Mouse (Mus musculus) cerebral cortex, adult 2 months (tissue): ENCODE data around the gene Unc5b.

Experiments
- WGBS: fragments of 180-500 bp; shearing (Covaris S2); methylation state at CpG from one replicate; pipeline ENCODE4 v1.1.7; 2018; 5-methylcytosine and 5-hydroxymethylcytosine counted together

Unc5b gene

DNA sequence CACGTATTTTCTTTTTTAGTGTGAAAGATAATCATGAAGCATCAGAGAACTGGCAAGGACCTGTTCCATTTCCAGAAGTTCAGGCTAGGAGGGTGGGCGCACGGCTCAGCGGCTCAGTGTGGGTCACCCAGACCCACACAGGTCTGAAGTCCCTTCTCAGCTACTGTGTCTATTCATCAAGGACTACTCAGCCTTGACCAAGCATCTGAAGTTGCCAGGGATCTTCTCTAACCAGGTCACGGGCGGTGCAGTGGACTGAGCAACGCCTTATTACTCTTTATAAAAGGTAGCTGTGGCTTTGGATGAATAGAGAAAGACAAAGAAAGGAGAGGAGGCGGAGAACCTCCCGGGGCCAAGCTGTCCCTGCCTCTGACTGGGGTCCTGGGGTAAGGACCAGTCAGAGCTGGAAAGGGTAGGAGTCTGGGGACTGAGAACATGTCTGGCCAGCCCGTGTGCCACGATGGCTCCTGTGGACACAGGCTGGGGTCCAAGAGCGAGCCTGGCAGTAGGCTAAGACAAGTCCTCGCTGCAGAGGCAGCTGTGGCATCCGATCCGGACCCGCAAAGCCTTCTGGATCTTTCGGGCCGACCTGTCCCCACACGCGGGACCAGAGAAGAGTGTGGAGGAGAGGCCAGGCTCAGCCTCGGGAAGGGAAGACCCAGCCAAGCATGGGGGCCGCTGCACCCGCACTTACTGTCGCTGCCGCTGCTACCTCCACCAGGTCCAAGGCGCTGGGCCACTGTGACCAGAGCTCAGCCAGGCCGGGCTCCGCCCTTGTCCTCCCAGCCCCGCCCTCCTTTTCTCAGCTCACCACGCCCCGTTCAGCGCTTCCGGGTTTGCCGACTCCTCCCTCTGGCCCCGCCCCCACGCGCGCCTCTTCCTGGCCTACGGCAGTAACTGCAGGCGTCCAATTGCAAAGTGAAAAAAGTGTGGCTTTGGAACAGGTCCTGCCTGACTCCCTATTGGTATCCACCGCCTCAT lies 79.1 kb downstream of the Unc5b start, which contains the start of gene Slc29a3:
Gene Slc29a3 (minus strand): TSS at position 755 of the 981 bp plus-strand sequence.
- 7% methylated on average over 41 of the region's 41 CpGs for WGBS

DNA sequence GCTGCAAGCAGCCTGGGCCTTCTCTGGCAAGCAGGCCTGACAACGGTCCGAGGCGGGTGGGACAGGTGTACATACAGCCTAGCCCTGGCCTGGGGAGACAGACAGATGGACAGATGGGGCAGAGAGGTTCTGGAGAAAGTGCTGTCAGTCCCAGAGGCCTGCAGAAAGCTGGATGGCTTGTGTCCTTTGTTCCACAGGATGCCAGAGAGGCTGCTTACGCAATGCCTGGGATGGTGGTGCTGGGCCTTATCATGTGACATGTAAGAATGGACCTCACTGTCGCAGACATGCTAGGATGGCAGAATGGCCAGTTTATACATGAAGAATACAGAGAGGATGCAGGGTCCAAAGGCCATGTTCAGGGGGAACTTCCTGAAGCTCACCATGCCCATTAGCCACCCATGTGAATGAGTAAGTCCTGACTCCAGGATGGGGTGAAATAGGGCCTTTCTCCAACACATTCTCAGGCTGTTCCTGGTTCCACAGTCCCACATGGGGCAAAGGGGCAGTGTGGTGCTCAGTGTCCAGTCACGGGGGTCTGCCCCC lies 83.6 kb downstream of the Unc5b start:
- 79% methylated on average over 6 of the region's 6 CpGs for WGBS

DNA sequence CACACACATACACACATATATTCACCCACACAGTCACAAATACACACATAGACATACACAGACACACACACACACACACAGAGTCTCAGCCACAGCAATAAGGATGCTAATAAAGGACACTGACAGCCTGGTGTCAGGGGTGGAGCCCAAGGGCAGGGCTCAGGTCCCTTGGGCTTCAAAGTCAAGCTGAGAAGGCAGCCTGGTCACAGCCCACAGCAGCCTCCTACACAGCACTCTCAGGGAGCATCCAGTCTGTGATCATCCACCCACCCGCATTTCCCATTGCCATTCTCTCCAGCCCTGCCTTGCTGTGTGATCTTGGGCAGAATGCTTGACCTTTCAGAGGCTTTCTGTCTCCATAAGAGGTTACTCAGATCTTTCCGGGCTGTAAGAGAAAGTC lies 84.9 kb downstream of the Unc5b start:
- WGBS = 85% methylated on average over 2 of the region's 2 CpGs

DNA sequence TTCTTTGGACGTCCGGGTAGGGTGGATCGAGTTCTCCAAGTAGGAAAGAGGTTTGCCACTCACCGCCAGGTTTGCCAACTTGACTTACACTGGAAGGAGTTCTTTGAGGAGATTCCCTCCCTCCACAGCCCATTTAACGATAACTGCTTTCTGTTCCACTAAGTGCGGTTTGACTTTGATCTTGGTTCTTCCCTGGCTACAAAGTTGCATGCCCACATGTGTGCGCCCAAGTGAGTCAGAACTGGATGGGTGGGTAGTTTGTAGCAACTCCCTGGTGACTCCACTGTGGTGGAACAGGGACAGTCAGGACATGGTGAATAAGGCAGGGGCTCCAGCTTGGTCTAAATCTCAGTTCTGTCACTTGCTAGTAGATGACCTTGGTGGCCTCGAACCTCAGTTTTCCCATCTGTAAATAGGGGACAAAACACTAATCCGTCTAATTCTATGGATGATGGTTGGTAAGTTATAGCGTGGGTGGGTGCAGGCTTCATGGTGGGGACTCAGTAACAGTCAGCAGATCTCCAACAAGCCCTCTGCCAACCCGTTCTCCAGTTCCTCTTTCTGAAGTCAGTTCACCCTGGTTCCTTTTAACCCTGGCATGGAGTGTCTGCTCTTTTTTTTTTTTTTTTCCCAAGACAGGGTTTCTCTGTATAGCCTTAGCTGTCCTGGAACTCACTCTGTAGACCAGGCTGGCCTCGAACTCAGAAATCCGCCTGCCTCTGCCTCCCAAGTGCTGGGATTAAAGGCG lies 86.7 kb downstream of the Unc5b start:
- 89% methylated on average over 14 of the region's 14 CpGs for WGBS

DNA sequence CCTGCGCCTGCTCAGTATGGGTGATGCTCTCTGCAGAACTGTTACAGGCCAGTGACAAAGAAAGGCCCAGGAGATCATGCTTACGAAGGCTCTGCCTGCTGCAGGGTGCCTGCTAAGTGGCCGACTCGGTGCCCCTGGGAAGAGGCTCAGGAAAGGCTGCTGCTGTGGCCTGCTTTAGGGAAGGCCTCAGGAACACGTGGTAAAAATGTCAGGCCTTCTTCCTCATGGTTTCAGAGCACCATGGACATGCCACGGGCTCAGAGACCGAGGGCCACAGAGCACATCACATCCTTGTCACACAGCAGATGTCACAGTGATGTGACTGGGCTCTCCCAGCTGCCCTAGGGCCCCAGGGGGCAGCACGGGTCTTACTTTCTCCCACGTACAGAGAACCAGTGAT lies 87.7 kb downstream of the Unc5b start:
- WGBS = 72% methylated on average over 9 of the region's 9 CpGs

DNA sequence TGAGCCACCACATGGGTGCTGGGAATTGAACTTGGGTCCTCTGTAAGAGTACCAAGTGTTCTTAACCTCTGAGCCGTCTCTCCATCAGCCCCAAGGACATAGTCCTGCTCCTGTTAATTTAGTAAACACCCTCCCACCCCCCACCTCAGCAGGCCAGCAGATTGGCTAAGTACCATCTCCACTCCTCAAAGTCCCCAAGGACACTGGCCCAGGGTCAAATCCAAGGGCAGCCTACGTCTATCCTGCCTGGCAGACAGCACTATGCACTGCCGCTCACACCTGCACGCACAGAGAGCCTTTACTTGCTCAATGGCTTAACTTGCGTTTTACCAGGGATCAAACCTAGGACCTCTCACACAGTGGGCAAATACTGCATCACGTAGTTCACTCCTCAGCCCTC lies 88.4 kb downstream of the Unc5b start:
- WGBS = 97% methylated on average over 6 of the region's 6 CpGs

DNA sequence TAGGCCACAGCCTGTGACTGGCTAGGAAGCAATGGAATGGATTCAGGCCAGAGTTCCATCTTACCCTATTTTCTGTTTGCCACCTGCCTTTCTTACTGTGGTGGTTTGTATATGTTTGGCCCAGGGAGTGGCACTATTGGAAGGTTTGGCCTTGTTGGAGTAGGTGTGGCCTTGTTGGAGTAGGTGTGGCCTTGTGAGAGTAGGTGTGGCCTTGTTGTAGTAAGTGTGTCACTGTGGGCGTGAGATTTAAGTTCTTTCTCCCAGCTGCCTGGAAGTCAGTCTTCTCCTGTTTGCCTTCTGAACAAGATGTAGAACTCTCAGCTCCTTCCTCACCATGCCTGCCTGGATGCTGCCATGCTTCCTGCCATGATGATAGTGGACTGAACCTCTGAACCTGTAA lies 89.1 kb downstream of the Unc5b start:
- WGBS = 75% methylated on average over 1 of the region's 1 CpGs

DNA sequence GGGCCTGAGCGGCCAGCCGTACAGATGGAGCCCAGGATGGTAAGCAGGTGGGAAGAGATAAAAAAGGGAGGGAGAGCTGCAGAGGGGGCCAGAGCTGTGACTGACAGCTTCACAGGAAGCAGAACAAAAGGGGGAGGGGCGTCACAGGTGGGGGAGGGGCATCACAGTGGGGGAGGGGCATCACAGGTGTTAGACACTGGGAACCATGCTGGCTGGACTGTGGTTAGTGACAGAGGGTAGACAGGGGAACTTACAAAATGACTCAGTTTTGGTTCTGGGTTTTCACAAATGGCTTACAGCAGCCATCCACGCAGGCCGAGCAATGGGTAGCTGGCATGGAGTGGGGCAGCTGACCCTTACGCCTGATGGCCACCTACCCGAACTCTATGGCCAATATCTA lies 89.9 kb downstream of the Unc5b start:
- WGBS = 87% methylated on average over 7 of the region's 7 CpGs

DNA sequence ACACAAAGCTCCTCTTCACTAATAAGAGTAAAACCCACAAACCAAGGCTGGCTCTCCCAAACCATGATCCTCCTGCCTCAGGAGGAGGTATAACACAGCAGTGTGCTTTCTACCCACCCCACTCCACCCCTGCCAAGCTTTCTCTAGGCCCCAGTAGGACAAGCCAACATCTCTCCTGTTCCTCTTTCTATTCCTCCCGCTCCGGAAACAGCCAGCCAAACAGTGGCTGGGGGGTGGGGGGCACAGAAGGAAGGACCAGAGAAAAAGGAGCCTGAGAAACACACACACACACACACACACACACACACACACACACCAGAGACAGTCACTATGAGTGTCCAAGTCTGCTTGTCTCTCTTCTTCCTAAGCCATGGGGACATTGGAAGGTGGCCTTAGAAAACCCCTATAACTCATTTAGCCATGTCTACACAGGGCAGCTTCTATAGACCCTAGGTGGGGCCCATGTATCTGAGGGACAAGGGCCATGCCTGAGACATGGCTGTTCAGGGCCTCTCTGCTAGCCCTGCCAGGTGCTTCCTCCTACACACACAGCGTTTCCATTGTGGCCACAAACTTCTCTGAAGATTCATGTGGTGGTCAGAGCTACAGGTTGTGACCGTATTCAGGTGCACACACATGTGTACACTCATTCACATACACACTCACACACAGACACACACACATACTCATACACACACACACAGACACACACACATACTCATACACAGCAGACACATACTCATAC lies 91.6 kb downstream of the Unc5b start:
- 88% methylated on average over 4 of the region's 4 CpGs for WGBS

DNA sequence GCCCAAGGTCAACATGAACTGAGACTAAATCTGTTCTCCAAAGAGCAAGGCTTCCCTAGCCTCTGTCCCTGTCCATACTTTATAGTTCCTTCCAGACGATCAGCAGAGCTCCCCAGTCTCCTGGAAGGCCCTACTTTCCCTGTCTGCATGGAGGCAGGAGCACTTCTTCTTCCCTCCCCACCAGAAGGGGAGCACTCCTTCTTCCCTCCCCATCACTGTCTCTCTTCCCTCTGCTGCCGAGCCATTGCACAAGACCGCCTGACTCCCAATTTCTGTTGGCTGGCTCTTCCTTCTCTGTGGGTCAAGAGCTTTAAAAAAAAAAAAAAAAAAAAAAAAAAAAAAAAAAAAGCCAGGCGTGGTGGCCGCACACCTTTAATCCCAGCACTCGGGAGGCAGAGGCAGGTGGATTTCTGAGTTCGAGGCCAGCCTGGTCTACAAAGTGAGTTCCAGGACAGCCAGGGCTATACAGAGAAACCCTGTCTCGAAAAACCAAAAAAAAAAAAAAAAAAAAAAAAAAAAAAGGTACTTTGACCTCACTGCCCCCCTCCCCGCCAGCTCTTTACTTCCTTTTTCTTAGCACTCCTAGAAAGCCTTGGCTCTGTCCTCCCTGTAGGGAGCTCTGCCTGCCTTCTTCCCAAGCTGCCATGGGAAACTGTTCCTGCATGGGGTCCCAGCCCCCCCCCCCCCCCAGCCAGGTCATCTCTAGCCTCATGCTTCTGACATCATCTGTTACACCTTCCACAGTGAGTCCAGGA lies 93.3 kb downstream of the Unc5b start:
- WGBS = 80% methylated on average over 4 of the region's 9 CpGs

DNA sequence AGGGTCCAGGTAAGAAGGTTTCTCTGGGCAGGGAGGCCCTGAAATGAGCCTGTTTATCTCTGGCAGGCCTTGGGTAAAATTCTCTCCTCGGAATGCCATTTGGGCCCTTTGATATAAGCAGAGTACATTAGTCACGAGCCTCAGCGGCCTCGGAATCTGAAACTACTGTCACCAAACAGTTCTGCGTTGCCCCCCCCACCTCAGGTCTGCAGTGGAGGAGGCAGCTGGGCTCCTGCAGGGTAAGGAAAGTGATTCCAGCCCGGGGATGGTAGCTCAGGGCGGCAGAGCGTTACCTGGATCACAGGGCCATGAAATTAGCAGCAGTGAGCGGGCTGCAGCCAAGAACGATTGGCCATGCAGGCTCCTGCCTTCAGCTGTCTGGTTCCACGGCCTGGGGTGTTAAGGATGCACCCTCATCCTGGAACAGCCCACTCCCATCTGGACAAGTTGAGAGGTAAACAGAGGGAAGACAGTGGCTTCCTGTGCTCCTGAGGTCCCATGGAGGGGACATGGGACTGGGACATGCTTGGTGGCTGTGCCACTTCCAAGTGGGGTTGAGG lies 94.1 kb downstream of the Unc5b start:
- 90% methylated on average over 11 of the region's 11 CpGs for WGBS

DNA sequence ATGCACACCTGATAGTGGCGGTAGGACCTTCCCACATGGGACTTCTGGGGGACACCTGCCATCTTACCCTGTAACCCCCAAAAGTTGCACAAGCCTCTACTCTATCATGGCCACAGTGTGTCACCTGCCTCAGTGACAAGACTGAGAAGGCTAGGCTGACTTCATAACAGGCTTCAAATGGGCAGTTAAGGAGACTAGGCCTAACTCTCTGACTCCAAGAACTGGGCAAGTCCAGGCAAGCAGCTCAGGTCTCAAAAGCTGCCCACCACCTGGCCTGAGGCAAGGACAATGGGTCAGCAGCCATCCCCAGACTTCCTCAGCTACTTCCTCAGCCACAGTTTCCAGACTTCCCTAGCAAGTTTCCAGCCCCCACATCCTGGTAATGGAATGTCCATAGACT lies 95.6 kb downstream of the Unc5b start:
- 100% methylated on average over 1 of the region's 1 CpGs for WGBS

DNA sequence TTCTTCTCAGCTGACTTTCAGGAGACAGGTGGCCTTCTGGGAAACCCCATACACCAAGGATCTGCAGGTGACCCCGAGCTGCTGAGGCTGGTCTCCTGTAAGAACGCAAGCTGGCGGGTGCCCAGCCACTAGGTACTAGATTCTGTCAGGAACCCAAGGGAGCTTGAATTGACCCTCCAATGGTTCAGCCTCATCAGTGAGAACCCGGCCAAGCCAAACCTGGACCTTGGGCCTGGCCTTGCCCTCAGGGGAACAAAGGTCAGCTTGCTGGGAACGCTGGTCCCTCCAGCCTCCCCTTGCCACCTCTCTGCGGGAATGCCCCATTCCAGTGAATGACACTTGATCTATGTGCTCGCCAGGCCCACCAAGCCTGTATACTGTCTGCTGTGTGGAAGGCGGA lies 97.9 kb downstream of the Unc5b start:
- WGBS = 91% methylated on average over 8 of the region's 8 CpGs

DNA sequence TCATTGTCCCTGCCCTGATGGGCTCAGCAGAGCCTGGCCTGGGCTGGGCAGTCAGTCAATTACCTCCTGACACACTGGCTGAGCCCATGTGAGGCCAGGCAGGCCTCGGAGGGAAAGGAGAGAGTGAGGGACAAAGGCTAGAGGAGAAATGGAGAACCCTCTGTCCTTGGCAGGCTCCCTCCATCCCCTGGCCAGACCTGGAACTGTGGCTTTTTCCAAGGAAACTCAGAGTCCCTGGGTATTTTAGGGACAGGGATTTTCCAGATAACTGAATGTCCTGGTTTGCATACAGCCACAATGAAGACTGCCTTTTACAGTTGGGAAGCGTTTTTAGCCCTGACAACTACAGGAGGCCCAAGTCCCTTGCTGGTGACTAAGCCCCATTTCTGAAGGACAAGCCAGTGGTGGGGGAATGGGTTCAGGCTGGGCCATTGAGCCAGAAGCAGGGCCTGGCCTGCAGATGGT lies 99.0 kb downstream of the Unc5b start:
- WGBS = 41% methylated on average over 2 of the region's 2 CpGs

DNA sequence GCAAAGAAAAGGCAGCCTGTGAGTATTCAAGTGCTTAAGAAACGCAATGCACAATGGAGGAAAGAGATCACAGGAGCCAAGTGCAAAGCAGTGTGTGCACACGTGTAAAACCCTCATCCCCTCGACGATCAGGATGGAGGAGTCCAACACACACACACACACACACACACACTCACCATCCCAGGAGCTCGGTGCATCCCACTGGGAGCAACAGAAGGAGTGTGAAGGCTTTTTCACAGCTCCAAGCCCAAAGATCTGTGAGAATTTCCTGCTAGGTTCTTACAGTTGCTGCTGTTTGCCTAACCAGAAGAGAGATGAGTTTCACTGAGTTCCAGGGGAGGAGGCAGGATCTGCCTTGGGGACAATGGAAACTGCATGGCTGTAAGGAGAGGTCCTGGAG lies 99.6 kb downstream of the Unc5b start:
- WGBS = 41% methylated on average over 5 of the region's 5 CpGs

DNA sequence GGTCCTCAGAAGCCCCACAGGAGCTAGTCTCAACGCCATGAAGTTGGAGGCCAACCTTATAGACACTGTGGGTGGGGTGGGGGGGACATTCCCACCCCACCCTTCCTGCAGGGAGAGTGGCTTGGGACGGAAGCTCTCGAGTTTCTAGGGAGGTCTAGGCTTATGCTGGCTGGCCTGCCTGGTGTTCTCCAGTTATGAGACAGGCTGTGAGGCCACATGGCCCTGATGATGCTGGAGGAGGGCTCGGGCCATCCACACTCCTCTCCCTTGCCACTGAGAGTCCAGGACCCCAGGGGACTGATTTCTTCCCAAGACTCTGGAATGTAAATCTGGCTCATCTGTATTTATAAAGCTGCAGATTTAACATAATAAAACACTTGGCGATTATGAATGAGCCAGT lies 104.1 kb downstream of the Unc5b start:
- WGBS = 67% methylated on average over 5 of the region's 5 CpGs

DNA sequence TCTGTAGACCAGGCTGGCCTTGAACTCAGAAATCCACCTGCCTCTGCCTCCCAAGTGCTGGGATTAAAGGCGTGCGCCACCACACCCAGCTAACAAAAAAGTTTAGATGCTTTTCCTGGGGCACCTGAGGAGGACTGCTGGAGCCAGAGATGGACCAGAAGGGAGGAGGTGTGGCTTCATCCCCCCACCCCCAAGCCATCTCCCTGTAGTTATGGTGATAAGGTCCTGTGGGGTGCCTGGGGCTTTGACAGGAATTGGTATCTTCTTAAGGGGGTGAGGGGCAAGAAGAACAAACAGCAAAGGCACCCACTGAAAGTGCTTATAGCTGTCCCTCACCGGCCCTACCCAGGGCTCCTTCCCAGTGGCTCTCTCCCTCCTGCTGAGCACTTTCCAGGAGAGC lies 104.5 kb downstream of the Unc5b start:
- WGBS = 93% methylated on average over 3 of the region's 3 CpGs

DNA sequence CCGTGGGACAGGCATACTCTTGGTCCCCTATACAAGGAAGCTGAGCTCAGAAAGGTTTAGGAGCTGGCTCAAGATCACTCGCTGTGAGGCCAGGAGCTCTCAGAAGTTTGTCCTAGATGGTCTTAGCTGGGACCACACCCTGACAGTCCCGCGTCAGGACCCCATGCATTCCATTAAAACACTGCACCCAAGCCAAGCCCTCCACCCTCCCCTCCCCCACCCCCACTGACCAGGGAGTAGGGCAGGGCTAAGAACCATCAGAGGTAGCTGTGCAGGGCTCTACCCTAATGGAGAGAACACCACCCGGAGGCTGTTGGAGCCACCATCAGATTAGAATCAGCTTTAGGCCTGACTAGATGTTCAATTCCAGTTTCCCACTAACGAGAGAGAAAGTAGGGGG lies 106.9 kb downstream of the Unc5b start:
- whole genome bisulfite sequencing = 82% methylated on average over 6 of the region's 6 CpGs

DNA sequence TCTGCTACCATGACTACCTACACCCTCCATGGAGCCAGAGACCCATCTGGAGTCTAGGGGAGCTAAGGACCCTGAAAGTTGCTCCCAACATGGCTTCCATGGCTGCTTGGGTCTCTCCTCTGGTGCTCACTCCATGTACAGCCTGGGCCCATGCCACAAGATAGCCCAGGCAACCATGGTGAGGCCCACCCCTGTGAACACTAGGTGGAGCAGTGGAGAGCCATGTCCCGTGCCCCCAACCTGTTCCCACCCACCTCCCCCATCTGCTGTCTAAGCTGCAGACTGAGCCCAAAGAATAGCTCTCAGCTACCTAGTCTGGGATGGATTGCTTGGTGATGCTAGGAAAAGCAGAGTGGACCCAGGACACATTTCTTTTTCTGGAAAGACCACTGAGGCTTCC lies 108.0 kb downstream of the Unc5b start:
- WGBS = 71% methylated on average over 1 of the region's 1 CpGs

DNA sequence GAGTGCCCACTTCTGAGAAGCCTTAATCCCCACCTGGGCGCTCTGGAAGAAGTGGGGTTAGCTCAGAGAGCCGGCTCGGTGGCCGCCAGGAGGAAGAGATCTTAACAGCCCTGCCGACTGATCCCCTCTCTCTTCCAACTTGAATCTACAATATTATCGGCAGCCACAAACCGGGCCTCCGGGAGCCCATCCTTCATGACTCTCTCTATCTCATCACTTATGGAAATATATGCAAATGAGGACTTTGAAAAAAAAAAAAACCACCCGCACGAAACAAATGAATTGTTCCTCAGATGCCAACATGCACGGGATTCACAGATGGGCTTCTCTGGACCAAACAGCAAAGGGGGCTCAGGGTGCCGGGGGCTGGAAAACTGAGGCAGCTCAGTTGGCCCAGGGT lies 109.7 kb downstream of the Unc5b start:
- WGBS = 38% methylated on average over 12 of the region's 12 CpGs

DNA sequence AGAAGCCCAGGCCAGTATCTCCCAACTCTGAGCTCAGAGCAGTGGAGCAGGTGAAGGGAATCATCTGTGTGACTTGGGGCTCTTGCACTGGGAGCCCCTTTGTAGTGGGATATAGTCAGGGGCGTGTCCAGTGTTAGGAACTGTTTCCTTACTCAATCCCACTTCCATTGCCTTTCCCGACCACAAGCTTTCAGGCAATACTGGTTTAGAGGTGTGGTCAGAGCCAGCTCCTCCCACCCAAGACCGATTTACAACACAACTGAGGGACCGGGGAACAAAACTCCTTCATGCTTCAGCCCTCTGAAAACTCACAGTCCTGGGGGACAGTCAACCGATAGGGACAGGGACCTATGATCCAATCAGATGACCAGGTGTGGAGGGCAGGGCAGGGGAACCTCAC lies 110.9 kb downstream of the Unc5b start:
- 92% methylated on average over 5 of the region's 5 CpGs for WGBS
